Mouse (Mus musculus) ES-CJ7 (cell line): ENCODE measurements at regions not wholly inside any gene's neighbourhood (a gene's known extent, or its start where the extent isn't known, plus 50 kb on each side); places are given as distances from the start of the nearest gene placed in this dataset.
A peak's percentile ranks its signal among the peaks of the same experiment; 100 is the strongest.

ENCODE experiments used
- DNase-seq: peaks from one replicate; pipeline ENCODE4 v3.0.0; 2011; ENCODE audit warnings: low read depth, low spot score

DNA sequence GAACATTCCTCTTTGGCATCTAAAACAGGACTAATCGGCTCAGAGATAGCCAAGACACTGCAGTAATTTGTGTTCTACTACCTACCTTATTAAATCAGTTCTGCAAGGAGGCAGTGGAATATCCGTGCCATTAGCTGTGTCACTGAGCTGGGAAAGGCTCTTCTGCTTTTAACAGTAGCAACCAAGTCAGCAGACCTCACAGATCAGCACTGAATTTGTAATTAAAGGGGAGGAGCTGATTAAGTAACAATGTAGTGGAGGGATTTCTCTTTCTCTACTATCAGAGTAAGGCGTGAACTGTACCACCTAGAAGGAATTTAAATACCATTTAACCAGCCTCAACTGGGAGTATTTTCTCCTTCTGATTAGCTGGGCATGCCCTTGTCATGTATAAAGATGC, 504.3 kb upstream of the Atp10a start:
- DNase-seq = no peak

DNA sequence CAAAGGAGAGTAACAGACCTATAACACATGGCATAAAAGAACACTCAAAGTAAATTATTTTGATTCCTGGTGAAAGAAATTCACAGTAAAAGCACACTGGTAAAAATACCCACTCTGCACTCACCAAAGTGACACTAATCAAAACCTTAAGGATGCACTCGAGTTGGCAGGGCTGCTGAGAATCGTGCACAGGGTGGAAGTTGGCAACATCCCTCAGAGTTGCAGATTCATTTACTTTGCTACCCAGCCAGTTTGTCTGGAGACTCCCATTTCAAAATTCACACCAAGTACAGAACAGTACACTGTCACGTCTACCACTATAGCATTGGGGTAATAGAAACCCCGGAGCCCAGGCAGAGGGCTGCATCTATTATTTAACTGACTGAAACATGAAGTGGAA, 471.1 kb upstream of the Atp10a start:
- DNase-seq = no peak

DNA sequence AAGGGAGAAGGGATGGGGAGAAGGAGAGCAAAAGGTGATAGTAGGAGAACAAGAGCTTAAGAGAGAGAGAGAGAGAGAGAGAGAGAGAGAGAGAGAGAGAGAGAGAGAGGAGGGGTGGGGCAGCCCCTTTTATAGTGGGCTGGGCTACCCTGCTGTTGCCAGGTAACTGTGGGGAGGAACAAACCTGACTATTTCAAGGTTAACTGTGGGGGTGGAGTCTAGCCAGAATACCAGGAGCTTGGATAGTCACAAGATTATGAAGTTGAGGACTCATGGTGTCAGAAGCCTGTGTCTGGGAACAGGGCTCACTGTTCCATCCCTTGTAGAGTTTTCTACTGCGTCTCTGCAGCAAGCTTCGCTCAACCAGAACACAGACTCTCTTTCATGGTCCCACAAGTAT, 438.2 kb upstream of the Atp10a start:
- DNase-seq = peak; percentile 64

DNA sequence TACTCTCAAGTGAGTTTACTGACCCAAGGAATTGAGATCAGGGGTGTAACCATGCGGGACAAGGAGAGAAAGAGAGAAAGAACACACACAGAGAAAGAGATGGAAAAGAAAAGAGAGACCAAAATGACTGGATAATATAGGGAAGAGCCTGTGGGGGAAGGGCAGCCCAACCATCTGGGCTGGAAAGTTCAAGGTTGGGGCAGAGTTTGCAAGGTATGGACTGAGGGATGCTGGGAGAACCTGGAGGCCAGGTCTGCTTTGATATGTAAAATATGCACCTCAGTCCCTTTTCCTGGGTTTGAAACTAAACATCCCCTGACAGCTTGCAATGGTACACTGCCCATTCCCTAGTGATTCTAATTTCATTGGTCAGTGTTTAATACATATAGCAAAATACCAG, 431.2 kb upstream of the Atp10a start:
- peak; percentile 92 for DNase-seq

DNA sequence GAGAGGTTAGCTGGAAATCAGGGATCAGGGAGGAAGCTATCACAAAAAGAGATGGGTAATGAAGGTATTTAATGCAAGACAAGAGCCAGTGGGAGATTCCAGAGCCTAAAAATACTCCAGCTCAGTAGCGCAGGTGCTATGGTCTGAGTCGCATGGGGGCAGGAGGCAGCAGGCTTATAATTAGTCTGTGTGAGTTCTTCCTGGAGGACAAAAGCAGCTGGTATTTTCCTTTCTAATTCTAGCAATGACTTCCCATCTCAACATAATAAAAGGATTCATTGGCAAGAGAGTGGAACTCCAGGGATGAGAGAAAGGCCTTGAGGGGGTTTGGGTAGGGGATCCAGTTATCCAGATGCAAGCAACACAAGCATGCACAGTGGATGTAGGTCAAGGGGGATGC, 430.3 kb upstream of the Atp10a start:
- peak; percentile 91 for DNase-seq

DNA sequence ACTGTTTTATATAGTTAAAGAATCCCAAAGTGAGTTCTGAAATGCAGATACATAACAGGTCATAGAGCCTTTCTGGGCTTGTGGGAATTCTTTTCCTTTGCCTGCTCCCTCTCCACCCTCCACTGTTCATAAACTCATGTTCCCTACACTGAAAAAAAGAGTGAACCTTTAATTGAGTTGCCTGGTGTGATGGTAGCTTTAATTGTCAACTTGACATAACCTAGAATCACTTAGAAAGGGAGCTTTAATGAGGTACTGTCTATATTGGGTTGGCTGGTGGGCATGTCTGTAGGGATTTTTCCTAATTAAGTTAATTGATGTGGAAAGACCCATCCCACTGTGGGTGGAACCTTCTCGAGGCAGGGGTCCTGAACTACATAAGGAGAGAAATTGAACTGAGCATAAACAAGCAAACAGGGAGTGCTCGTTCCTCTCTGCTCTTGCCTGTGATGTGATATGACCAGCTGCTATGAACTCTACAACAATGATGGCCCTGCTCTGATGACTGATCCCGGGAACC, 425.7 kb upstream of the Atp10a start:
- no peak for DNase-seq

DNA sequence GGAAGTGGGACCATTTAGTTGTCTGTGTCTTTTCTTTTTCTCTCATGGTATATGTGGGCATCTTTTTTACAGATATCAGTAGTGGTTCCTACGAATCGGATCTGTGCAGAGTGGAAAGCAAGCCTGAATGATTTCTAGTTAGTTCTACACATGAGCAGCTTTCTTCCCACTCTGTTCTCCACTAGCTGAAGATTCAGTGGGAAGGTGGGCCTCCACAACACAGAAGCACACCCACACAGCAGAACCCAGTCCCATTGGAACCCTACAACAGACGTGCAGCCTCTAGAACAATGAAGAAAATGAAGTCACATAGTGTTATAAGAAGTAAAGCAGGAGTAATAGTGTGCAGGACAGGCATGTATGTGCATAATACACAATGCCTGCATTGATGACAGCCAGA, 425.0 kb upstream of the Atp10a start:
- no peak for DNase-seq

DNA sequence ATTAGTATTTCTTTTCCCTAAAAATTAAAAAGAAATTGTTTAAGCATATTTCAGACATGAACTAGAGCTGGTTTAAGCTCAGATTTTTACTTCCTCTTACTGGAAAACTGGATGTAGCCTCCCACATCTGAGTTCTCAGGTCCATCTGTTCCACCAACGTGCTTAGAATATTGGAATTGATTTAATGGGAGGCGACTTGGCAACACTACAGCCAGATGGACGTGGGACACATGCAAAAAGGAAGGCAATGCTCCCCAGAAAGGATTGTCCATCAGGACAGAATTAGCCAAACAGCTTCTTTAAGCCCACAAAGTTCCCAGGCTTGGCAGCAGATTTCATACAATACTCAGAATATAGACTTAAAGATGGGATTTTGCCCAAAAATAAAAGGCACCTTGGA, 408.7 kb upstream of the Atp10a start:
- no peak for DNase-seq
